Mouse (Mus musculus) stomach, postnatal 0 days (tissue): ENCODE data around the gene Padi2.

ENCODE experiments used
- CTCF ChIP-seq: IDR thresholded peaks from 2 replicates; pipeline ENCODE4 v1.5.1; 2016; ENCODE audit warnings: antibody characterized with exemption, low read depth, mild to moderate bottlenecking, moderate library complexity
- EP300 ChIP-seq: optimal IDR thresholded peaks from 2 replicates; pipeline ENCODE3; 2016; ENCODE audit warnings: antibody characterized with exemption

DNA sequence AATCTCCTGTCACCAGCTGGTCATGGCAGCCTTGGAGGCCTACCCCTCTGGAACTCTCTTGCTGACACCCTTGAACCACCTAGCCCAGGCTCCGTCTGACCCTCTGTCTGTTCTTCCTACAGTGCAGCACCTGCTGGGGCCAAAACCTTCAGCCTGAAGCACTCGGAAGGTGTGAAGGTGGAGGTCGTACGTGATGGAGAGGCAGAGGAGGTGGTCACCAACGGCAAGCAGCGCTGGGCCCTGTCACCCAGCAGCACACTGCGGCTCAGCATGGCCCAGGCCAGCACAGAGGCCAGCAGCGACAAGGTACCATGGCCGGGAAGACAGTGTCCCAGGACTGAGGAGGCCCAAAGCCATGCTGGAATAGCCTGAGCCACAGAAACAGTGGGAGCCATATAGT is 11.3 kb downstream of the Padi2 start:
- TF ChIP-seq CTCF (no peak), EP300 (no peak)
